Mouse (Mus musculus): ENCODE data around the gene Olfr1445. TPM values are rescaled to one million over a fixed set of nuclear protein-coding genes. Genes with fewer than 3 reads are reported as not detected.

Gene Olfr1445
- not detected for polyA plus RNA-seq (2012; fragmentation: generic; extraction: Trizol)
- long read RNA-seq, experiment 1: 0 reads
- long read RNA-seq, experiment 2: 0 reads

DNA sequence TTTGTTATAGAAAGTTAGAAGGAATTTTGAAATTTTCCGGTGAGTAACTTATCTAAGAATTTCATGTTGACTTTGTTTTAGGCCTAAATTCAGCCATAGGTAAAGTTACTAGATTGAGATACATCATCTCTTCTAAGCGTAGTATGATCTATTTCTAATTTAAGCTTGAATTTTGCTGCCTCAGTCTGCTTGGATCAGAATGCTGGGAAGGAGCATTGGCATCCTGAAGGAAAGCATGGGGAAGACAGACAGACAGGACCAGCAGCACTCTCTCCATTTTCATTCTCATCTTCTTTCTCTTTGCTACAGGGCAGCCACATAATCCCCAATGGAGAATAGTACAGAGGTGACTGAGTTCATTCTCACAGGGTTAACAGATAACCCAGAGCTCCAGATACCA, at the start of gene Olfr1445:
Gene Olfr1445, plus strand, starts transcription at position 301 of the 400 bp plus-strand sequence.
- H3K36me3 ChIP-seq (ENCODE audit: control insufficient read depth, insufficient read depth): no peaks in the 10 kb centered on the region
- H3ac ChIP-seq (ENCODE audit: control insufficient read depth, insufficient read length, low read depth): no peak within 1 kb of the TSS
- H3K79me3 ChIP-seq (ENCODE audit: low read depth): no peaks in the 10 kb centered on the region
- H3K27me3 ChIP-seq (ENCODE audit: control insufficient read depth, insufficient read depth, insufficient read length): no peaks in the 10 kb centered on the region
- TF ChIP-seq MYOD1 (IDR thresholded peaks at IDR 0.05; ENCODE audit: control insufficient read depth, insufficient read length, low read depth): no peak
- no peak for TF ChIP-seq CTCF (IDR thresholded peaks at IDR 0.05; ENCODE audit: control insufficient read depth, insufficient read depth, insufficient read length)
- no peak for TF ChIP-seq USF1 (IDR thresholded peaks at IDR 0.05; ENCODE audit: low read depth)
- TF ChIP-seq CEBPB (IDR thresholded peaks at IDR 0.05; ENCODE audit: low read depth): no peak
- TF ChIP-seq MAX (IDR thresholded peaks at IDR 0.05): no peak
- no peak for TF ChIP-seq FOSL1 (IDR thresholded peaks at IDR 0.05; ENCODE audit: insufficient read depth, low read length, poor library complexity, severe bottlenecking)
- no peak for TF ChIP-seq MYOG (IDR thresholded peaks at IDR 0.05; ENCODE audit: control insufficient read depth, extremely low read depth, insufficient read length)
- H3K4me3 ChIP-seq (ENCODE audit: insufficient read depth, poor library complexity, severe bottlenecking): no peak within 1 kb of the TSS
- H3K79me2 ChIP-seq (ENCODE audit: control insufficient read depth, insufficient read depth): no peaks in the 10 kb centered on the region

- Histone ChIP-seq H3ac (ENCODE audit: control insufficient read depth, insufficient read length, low read depth) (no peak overlapping the region), H3K79me2 (ENCODE audit: control insufficient read depth, insufficient read depth) (no peaks in the 10 kb centered on the region), H3K79me3 (ENCODE audit: low read depth) (no peaks in the 10 kb centered on the region), H3K27me3 (ENCODE audit: control insufficient read depth, insufficient read depth, insufficient read length) (no peaks in the 10 kb centered on the region), H3K4me3 (ENCODE audit: insufficient read depth, poor library complexity, severe bottlenecking) (no peak overlapping the region), H3K36me3 (ENCODE audit: control insufficient read depth, insufficient read depth) (no peaks in the 10 kb centered on the region)
- TF ChIP-seq FOSL1 (IDR thresholded peaks at IDR 0.05; ENCODE audit: insufficient read depth, low read length, poor library complexity, severe bottlenecking) (no peak), CEBPB (IDR thresholded peaks at IDR 0.05; ENCODE audit: low read depth) (no peak), CTCF (IDR thresholded peaks at IDR 0.05; ENCODE audit: control insufficient read depth, insufficient read depth, insufficient read length) (no peak), MYOD1 (IDR thresholded peaks at IDR 0.05; ENCODE audit: control insufficient read depth, insufficient read length, low read depth) (no peak), MYOG (IDR thresholded peaks at IDR 0.05; ENCODE audit: control insufficient read depth, extremely low read depth, insufficient read length) (no peak), USF1 (IDR thresholded peaks at IDR 0.05; ENCODE audit: low read depth) (no peak), MAX (IDR thresholded peaks at IDR 0.05) (no peak)
These were observed 45.1 kb upstream of the Olfr1445 start for GRCm38 (mm10) chr19:12838507-12838906.

DNA sequence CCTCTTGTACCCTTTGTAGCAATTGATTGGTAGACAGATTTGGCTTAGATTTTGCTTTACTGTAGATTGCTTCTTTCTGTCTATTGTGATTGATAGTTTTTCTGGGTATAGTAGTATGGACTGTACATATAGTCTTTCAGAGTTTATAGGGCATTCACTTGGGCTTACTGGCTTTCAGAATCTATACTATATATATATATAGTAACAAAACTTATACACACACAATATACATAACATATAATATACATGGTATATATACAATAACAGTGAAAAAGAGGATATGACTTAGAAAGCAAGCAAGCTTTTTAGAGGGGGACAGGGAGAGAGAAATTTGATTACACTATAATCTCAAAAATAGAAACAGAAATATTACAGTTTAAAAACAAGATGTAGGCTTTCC, 37.3 kb upstream of the Olfr1445 start, which contains the start of gene Gm5244:
Gene Gm5244, plus strand, starts transcription at position 301 of the 400 bp plus-strand sequence.
- Histone ChIP-seq H3K79me2 (ENCODE audit: control insufficient read depth, insufficient read depth) (no peaks in the 10 kb centered on the region), H3K27me3 (ENCODE audit: control insufficient read depth, insufficient read depth, insufficient read length) (no peaks in the 10 kb centered on the region), H3K4me3 (ENCODE audit: insufficient read depth, poor library complexity, severe bottlenecking) (no peak within 1 kb of the TSS), H3K79me3 (ENCODE audit: low read depth) (no peaks in the 10 kb centered on the region), H3ac (ENCODE audit: control insufficient read depth, insufficient read length, low read depth) (no peak within 1 kb of the TSS), H3K36me3 (ENCODE audit: control insufficient read depth, insufficient read depth) (no peaks in the 10 kb centered on the region)
- TF ChIP-seq MYOD1 (IDR thresholded peaks at IDR 0.05; ENCODE audit: control insufficient read depth, insufficient read length, low read depth) (no peak), CTCF (IDR thresholded peaks at IDR 0.05; ENCODE audit: control insufficient read depth, insufficient read depth, insufficient read length) (no peak), FOSL1 (IDR thresholded peaks at IDR 0.05; ENCODE audit: insufficient read depth, low read length, poor library complexity, severe bottlenecking) (no peak), MAX (IDR thresholded peaks at IDR 0.05) (no peak), MYOG (IDR thresholded peaks at IDR 0.05; ENCODE audit: control insufficient read depth, extremely low read depth, insufficient read length) (no peak), CEBPB (IDR thresholded peaks at IDR 0.05; ENCODE audit: low read depth) (no peak), USF1 (IDR thresholded peaks at IDR 0.05; ENCODE audit: low read depth) (no peak)

- Histone ChIP-seq H3K79me3 (ENCODE audit: low read depth) (no peaks in the 10 kb centered on the region), H3K79me2 (ENCODE audit: control insufficient read depth, insufficient read depth) (no peaks in the 10 kb centered on the region), H3K36me3 (ENCODE audit: control insufficient read depth, insufficient read depth) (no peaks in the 10 kb centered on the region), H3K4me3 (ENCODE audit: insufficient read depth, poor library complexity, severe bottlenecking) (no peak within 1 kb of the TSS), H3ac (ENCODE audit: control insufficient read depth, insufficient read length, low read depth) (no peak within 1 kb of the TSS), H3K27me3 (ENCODE audit: control insufficient read depth, insufficient read depth, insufficient read length) (no peaks in the 10 kb centered on the region)
- TF ChIP-seq USF1 (IDR thresholded peaks at IDR 0.05; ENCODE audit: low read depth) (no peak), CTCF (IDR thresholded peaks at IDR 0.05; ENCODE audit: control insufficient read depth, insufficient read depth, insufficient read length) (no peak), MYOD1 (IDR thresholded peaks at IDR 0.05; ENCODE audit: control insufficient read depth, insufficient read length, low read depth) (no peak), CEBPB (IDR thresholded peaks at IDR 0.05; ENCODE audit: low read depth) (no peak), MAX (IDR thresholded peaks at IDR 0.05) (no peak), MYOG (IDR thresholded peaks at IDR 0.05; ENCODE audit: control insufficient read depth, extremely low read depth, insufficient read length) (no peak), FOSL1 (IDR thresholded peaks at IDR 0.05; ENCODE audit: insufficient read depth, low read length, poor library complexity, severe bottlenecking) (no peak)
These were observed 26.7 kb upstream of the Olfr1445 start, which contains the start of gene Olfr1444 for GRCm38 (mm10) chr19:12856983-12857382. TSS of gene Olfr1444 (plus strand) at chr19:12857283.

DNA sequence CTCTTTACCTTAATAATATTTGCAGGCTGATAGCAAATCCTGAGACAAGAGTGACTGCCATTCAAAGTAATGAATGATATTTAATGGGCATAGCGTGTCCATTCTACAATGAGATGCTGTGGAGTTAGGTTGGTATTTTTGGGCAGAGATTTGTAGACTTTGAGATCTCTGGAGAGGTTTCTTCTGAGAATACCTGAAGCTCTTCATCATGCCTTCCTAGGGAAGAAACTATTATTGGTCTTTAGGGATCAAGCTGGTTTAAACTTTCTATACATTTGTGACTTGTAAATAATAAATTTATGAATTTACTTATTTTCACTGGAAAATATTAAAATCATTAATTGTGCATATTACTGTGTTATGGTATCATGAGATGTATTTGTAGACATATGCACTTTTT, 9.8 kb downstream of the Olfr1445 start, which contains the start of gene Olfr1446:
Gene Olfr1446, minus strand, starts transcription at position 101 of the 400 bp plus-strand sequence.
- Histone ChIP-seq H3K36me3 (ENCODE audit: control insufficient read depth, insufficient read depth) (no peaks in the 10 kb centered on the region), H3K27me3 (ENCODE audit: control insufficient read depth, insufficient read depth, insufficient read length) (no peaks in the 10 kb centered on the region), H3K79me3 (ENCODE audit: low read depth) (no peaks in the 10 kb centered on the region), H3ac (ENCODE audit: control insufficient read depth, insufficient read length, low read depth) (no peak within 1 kb of the TSS), H3K4me3 (ENCODE audit: insufficient read depth, poor library complexity, severe bottlenecking) (no peak within 1 kb of the TSS), H3K79me2 (ENCODE audit: control insufficient read depth, insufficient read depth) (no peaks in the 10 kb centered on the region)
- TF ChIP-seq USF1 (IDR thresholded peaks at IDR 0.05; ENCODE audit: low read depth) (no peak), FOSL1 (IDR thresholded peaks at IDR 0.05; ENCODE audit: insufficient read depth, low read length, poor library complexity, severe bottlenecking) (no peak), CEBPB (IDR thresholded peaks at IDR 0.05; ENCODE audit: low read depth) (no peak), MAX (IDR thresholded peaks at IDR 0.05) (no peak), MYOD1 (IDR thresholded peaks at IDR 0.05; ENCODE audit: control insufficient read depth, insufficient read length, low read depth) (no peak), CTCF (IDR thresholded peaks at IDR 0.05; ENCODE audit: control insufficient read depth, insufficient read depth, insufficient read length) (no peak), MYOG (IDR thresholded peaks at IDR 0.05; ENCODE audit: control insufficient read depth, extremely low read depth, insufficient read length) (no peak)
